Mouse (Mus musculus) kidney, postnatal 0 days (tissue): ENCODE measurements at regions not wholly inside any gene's neighbourhood (a gene's known extent, or its start where the extent isn't known, plus 50 kb on each side); places are given as distances from the start of the nearest gene placed in this dataset.

Experiments
- ATAC-seq: fragments of 200-750 bp; cut with Nextera tagmentation; replicated peaks from 2 replicates; pipeline ENCODE4 v1.8.0; 2017; ENCODE audit warnings: low read depth, moderate number of reproducible peaks, moderate TSS enrichment, moderate library complexity; ENCODE audit not compliant: low FRiP score
- DNase-seq: peaks from one replicate; pipeline ENCODE4 v3.0.0-alpha.2; 2016; ENCODE audit warnings: low spot score
- H3K27ac ChIP-seq: fragments of 300-500 bp; sonication (generic); 2 replicates; pipeline ENCODE4 v1.5.1; 2014; ENCODE audit warnings: mild to moderate bottlenecking
- H3K27me3 ChIP-seq: fragments of 300-500 bp; sonication (generic); 2 replicates; pipeline ENCODE4 v1.6.1; 2014; ENCODE audit warnings: low read length, mixed read lengths; ENCODE audit not compliant: insufficient read depth
- H3K36me3 ChIP-seq: fragments of 300-500 bp; sonication (generic); 2 replicates; pipeline ENCODE4 v1.6.1; 2014; ENCODE audit warnings: low read length, mixed read lengths; ENCODE audit not compliant: insufficient read depth
- H3K4me1 ChIP-seq: fragments of 300-500 bp; sonication (generic); replicated peaks from 2 replicates; pipeline ENCODE4 v1.6.1; 2014; ENCODE audit warnings: antibody characterized with exemption, low read length, mixed read lengths; ENCODE audit not compliant: insufficient read depth
- H3K4me2 ChIP-seq: fragments of 300-500 bp; sonication (generic); 2 replicates; pipeline ENCODE4 v1.6.1; 2014; ENCODE audit warnings: mild to moderate bottlenecking, low read length, moderate library complexity, mixed read lengths
- H3K4me3 ChIP-seq: fragments of 300-500 bp; sonication (generic); replicated peaks from 2 replicates; pipeline ENCODE4 v1.5.1; 2014; ENCODE audit warnings: low read depth, low read length
- H3K9ac ChIP-seq: fragments of 300-500 bp; sonication (generic); 2 replicates; pipeline ENCODE4 v1.6.1; 2014; ENCODE audit warnings: low read depth, low read length
- H3K9me3 ChIP-seq: fragments of 300-500 bp; sonication (generic); replicated peaks from 2 replicates; pipeline ENCODE4 v1.6.1; 2016; ENCODE audit warnings: low read length, inconsistent platforms, mixed read lengths
- CTCF ChIP-seq: IDR thresholded peaks from 2 replicates; pipeline ENCODE4 v1.5.1; 2016; ENCODE audit warnings: antibody characterized with exemption, low read depth, mild to moderate bottlenecking, moderate library complexity
- WGBS: fragments of 180-500 bp; shearing (Covaris S2); extraction: QIAGEN DNeasy Blood & Tissue Kit; methylation state at CpG from one replicate; pipeline ENCODE4 v1.1.7; 2014; 5-methylcytosine and 5-hydroxymethylcytosine counted together

GRCm38 (mm10) chr12:50111246-50112044 lies 537.5 kb downstream of the Prkd1 start:
- Histone ChIP-seq H3K9me3 (no peaks in the 10 kb centered on the region), H3K27me3 (no peaks in the 10 kb centered on the region), H3K9ac (no peak overlapping the region), H3K27ac (no peak overlapping the region), H3K4me1 (no peaks in the 10 kb centered on the region), H3K4me3 (no peak overlapping the region), H3K36me3 (no peaks in the 10 kb centered on the region), H3K4me2 (no peak overlapping the region)
- WGBS: 86% methylated on average over 9 of the region's 9 CpGs
- DNase-seq (no peak), ATAC-seq (no peak)
- TF ChIP-seq CTCF: no peak

GRCm38 (mm10) chr12:50112081-50112491 lies 536.8 kb downstream of the Prkd1 start:
- Histone ChIP-seq H3K4me1 (no peaks in the 10 kb centered on the region), H3K9ac (no peak overlapping the region), H3K27me3 (no peaks in the 10 kb centered on the region), H3K4me2 (no peak overlapping the region), H3K27ac (no peak overlapping the region), H3K4me3 (no peak overlapping the region), H3K9me3 (no peaks in the 10 kb centered on the region), H3K36me3 (no peaks in the 10 kb centered on the region)
- ATAC-seq (no peak), DNase-seq (no peak)
- no peak for TF ChIP-seq CTCF
- WGBS: 82% methylated on average over 7 of the region's 7 CpGs

GRCm38 (mm10) chr12:50115855-50116254 lies 533.0 kb downstream of the Prkd1 start:
- Histone ChIP-seq H3K36me3 (no peaks in the 10 kb centered on the region), H3K27ac (no peak overlapping the region), H3K9me3 (no peaks in the 10 kb centered on the region), H3K9ac (no peak overlapping the region), H3K4me3 (no peak overlapping the region), H3K4me1 (no peaks in the 10 kb centered on the region; the same call in 1 of the 2 replicates), H3K27me3 (no peaks in the 10 kb centered on the region), H3K4me2 (no peak overlapping the region)
- 66% methylated on average over 2 of the region's 2 CpGs for WGBS
- DNase-seq (no peak), ATAC-seq (0 out of 2 replicates have a peak, but pooled peaks have one; percentile 10)
- no peak for TF ChIP-seq CTCF

GRCm38 (mm10) chr12:50118346-50118745 lies 530.6 kb downstream of the Prkd1 start:
- no peaks in the 10 kb centered on the region for H3K27me3 ChIP-seq
- H3K27ac ChIP-seq: no peak overlapping the region
- ATAC-seq (no peak), DNase-seq (no peak)
- no peak for TF ChIP-seq CTCF
- H3K4me2 ChIP-seq: no peak overlapping the region
- H3K36me3 ChIP-seq: no peaks in the 10 kb centered on the region
- no peaks in the 10 kb centered on the region for H3K9me3 ChIP-seq
- H3K4me1 ChIP-seq: no peaks in the 10 kb centered on the region; the same call in 1 of the 2 replicates
- H3K4me3 ChIP-seq: no peak overlapping the region
- H3K9ac ChIP-seq: no peak overlapping the region

GRCm38 (mm10) chr12:50122145-50122544 lies 526.8 kb downstream of the Prkd1 start:
- H3K4me1 ChIP-seq: no peaks in the 10 kb centered on the region; the same call in 1 of the 2 replicates
- no peak overlapping the region for H3K4me2 ChIP-seq
- WGBS: 54% methylated on average over 5 of the region's 5 CpGs
- ATAC-seq (no peak), DNase-seq (no peak)
- H3K36me3 ChIP-seq: no peaks in the 10 kb centered on the region
- H3K27ac ChIP-seq: no peak overlapping the region
- no peak overlapping the region for H3K4me3 ChIP-seq
- H3K27me3 ChIP-seq: no peaks in the 10 kb centered on the region
- no peak overlapping the region for H3K9ac ChIP-seq
- TF ChIP-seq CTCF: no peak
- H3K9me3 ChIP-seq: no peaks in the 10 kb centered on the region

- H3K27ac ChIP-seq: no peak overlapping the region
- H3K4me3 ChIP-seq: no peak overlapping the region
- H3K27me3 ChIP-seq: no peaks in the 10 kb centered on the region
- H3K36me3 ChIP-seq: no peaks in the 10 kb centered on the region
- 80% methylated on average over 1 of the region's 1 CpGs for WGBS
- H3K9me3 ChIP-seq: no peaks in the 10 kb centered on the region
- no peak overlapping the region for H3K4me2 ChIP-seq
- DNase-seq (no peak), ATAC-seq (no peak)
- TF ChIP-seq CTCF: no peak
- no peaks in the 10 kb centered on the region; the same call in 1 of the 2 replicates for H3K4me1 ChIP-seq
- H3K9ac ChIP-seq: no peak overlapping the region
These were observed 525.9 kb downstream of the Prkd1 start for GRCm38 (mm10) chr12:50122971-50123370.

GRCm38 (mm10) chr12:50158143-50158542 lies 490.8 kb downstream of the Prkd1 start:
- ATAC-seq: no peak
- Histone ChIP-seq H3K4me2 (no peak overlapping the region), H3K9me3 (no peaks in the 10 kb centered on the region), H3K27me3 (no peaks in the 10 kb centered on the region), H3K4me1 (no peaks in the 10 kb centered on the region), H3K9ac (no peak overlapping the region), H3K27ac (no peak overlapping the region), H3K4me3 (no peak overlapping the region), H3K36me3 (no peaks in the 10 kb centered on the region)
- no peak for TF ChIP-seq CTCF
- 64% methylated on average over 9 of the region's 9 CpGs for WGBS
- no peak for DNase-seq
